Mouse (Mus musculus) cerebellum, adult 2 months (tissue): ENCODE results near the gene Ccdc15. TPM values are rescaled to one million over a fixed set of nuclear protein-coding genes. Genes with fewer than 3 reads are reported as not detected.
A peak's percentile ranks its signal among the peaks of the same experiment; 100 is the strongest.

Experiments used
- DNase-seq, 2 experiments: peaks; one replicate each; pipeline ENCODE4 v3.0.0; 2021
- H3K27ac ChIP-seq: fragments of 200-500 bp; 2 replicates; pipeline ENCODE4 v1.5.1; 2012; ENCODE audit warnings: low read length, control low read depth, inconsistent platforms; ENCODE audit not compliant: insufficient read depth
- H3K27me3 ChIP-seq: fragments of 200-500 bp; 2 replicates; pipeline ENCODE4 v1.6.1; 2012; ENCODE audit warnings: inconsistent platforms, mild to moderate bottlenecking, low read length, moderate library complexity; ENCODE audit not compliant: control insufficient read depth, insufficient read depth
- H3K4me1 ChIP-seq: fragments of 200-500 bp; 2 replicates; pipeline ENCODE4 v1.6.1; 2011; ENCODE audit warnings: low read length; ENCODE audit not compliant: control insufficient read depth, insufficient read depth
- H3K4me3 ChIP-seq: fragments of 200-500 bp; replicated peaks from 2 replicates; pipeline ENCODE3; 2011; ENCODE audit warnings: mild to moderate bottlenecking, low read depth, low read length, control low read depth; ENCODE audit not compliant: insufficient read depth
- CTCF ChIP-seq: fragments of 200-500 bp; IDR thresholded peaks from 2 replicates; pipeline ENCODE4 v1.5.1; 2011; ENCODE audit warnings: low read depth, mild to moderate bottlenecking, control low read depth, low read length, moderate library complexity, borderline replicate concordance; ENCODE audit not compliant: insufficient read depth
- POLR2A ChIP-seq: fragments of 200-500 bp; IDR thresholded peaks from 2 replicates; pipeline ENCODE4 v1.6.1; 2011; ENCODE audit warnings: low read length, control low read depth, borderline replicate concordance; ENCODE audit not compliant: insufficient read depth
- WGBS: fragments of 180-500 bp; shearing (Covaris S2); methylation state at CpG from one replicate; pipeline ENCODE4 v1.1.7; 2018; 5-methylcytosine and 5-hydroxymethylcytosine counted together
- polyA plus RNA-seq: library from polyadenylated mRNA; depleted of rRNA; stranded (reverse); fragments of >200 nt; gene quantifications from 2 replicates; pipeline ENCODE4 v1.2.3, GENCODE M21; 2012

Gene Ccdc15
- polyA plus RNA-seq, 1 experiment, result 1.5 TPM

- H3K4me1 ChIP-seq, result no peaks in the 10 kb centered on the region
- H3K27ac ChIP-seq, result peak overlapping the region; percentile 64; the same call in 1 of the 2 replicates
- H3K4me3 ChIP-seq, result peak overlapping the region; percentile 5
- no peaks in the 10 kb centered on the region for H3K27me3 ChIP-seq
- WGBS, result 70% methylated on average over 8 of the region's 8 CpGs
- no peak for DNase-seq
- TF ChIP-seq POLR2A (no peak), CTCF (no peak)
These were observed 20.6 kb upstream of the Ccdc15 start for GRCm38 (mm10) chr9:37368860-37369259.

- Histone ChIP-seq H3K27ac (peak overlapping the region; percentile 46; the same call in 1 of the 2 replicates), H3K27me3 (no peaks in the 10 kb centered on the region), H3K4me3 (peak overlapping the region; percentile 47), H3K4me1 (no peaks in the 10 kb centered on the region)
- WGBS, result 82% methylated on average over 11 of the region's 11 CpGs
- TF ChIP-seq CTCF (no peak), POLR2A (no peak)
- no peak for DNase-seq
These were observed 20.0 kb upstream of the Ccdc15 start for GRCm38 (mm10) chr9:37368081-37368830.

- DNase-seq, result peak; percentile 16 to 39
- H3K27me3 ChIP-seq, result no peaks in the 10 kb centered on the region
- no peaks in the 10 kb centered on the region for H3K4me1 ChIP-seq
- H3K4me3 ChIP-seq, result peak within 1 kb of the TSS; percentile 47
- 76% methylated on average over 17 of the region's 17 CpGs for WGBS
- TF ChIP-seq CTCF (no peak), POLR2A (no peak)
- peak within 1 kb of the TSS; percentile 86; the same call in 1 of the 2 replicates for H3K27ac ChIP-seq
These were observed 19.3 kb upstream of the Ccdc15 start, which contains the start of gene Hepacam for GRCm38 (mm10) chr9:37367301-37368080. Gene Hepacam (plus strand): TSS chr9:37367351.

GRCm38 (mm10) chr9:37365706-37366105 is 17.5 kb upstream of the Ccdc15 start:
- no peaks in the 10 kb centered on the region for H3K4me1 ChIP-seq
- H3K4me3 ChIP-seq, result no peak overlapping the region
- no peaks in the 10 kb centered on the region for H3K27me3 ChIP-seq
- no peak overlapping the region for H3K27ac ChIP-seq
- 71% methylated on average over 5 of the region's 5 CpGs for WGBS
- DNase-seq, result no peak
- TF ChIP-seq POLR2A (no peak), CTCF (no peak)

GRCm38 (mm10) chr9:37364392-37364791 is 16.2 kb upstream of the Ccdc15 start:
- no peaks in the 10 kb centered on the region for H3K4me1 ChIP-seq
- TF ChIP-seq POLR2A (no peak), CTCF (no peak)
- 48% methylated on average over 3 of the region's 3 CpGs for WGBS
- H3K27ac ChIP-seq, result no peak overlapping the region
- no peaks in the 10 kb centered on the region for H3K27me3 ChIP-seq
- no peak for DNase-seq
- no peak overlapping the region for H3K4me3 ChIP-seq

- H3K27me3 ChIP-seq, result no peaks in the 10 kb centered on the region
- H3K27ac ChIP-seq, result no peak overlapping the region; the same call in 1 of the 2 replicates
- WGBS, result 66% methylated on average over 3 of the region's 3 CpGs
- H3K4me3 ChIP-seq, result no peak overlapping the region
- DNase-seq, result no peak
- no peaks in the 10 kb centered on the region; the same call in 1 of the 2 replicates for H3K4me1 ChIP-seq
- TF ChIP-seq POLR2A (no peak), CTCF (no peak)
These were observed 15.3 kb upstream of the Ccdc15 start for GRCm38 (mm10) chr9:37363551-37363950.

- TF ChIP-seq CTCF, result no peak
- no peak for TF ChIP-seq POLR2A
- Histone ChIP-seq H3K27ac (no peak overlapping the region), H3K4me1 (no peaks in the 10 kb centered on the region; the same call in 1 of the 2 replicates), H3K4me3 (no peak overlapping the region), H3K27me3 (no peaks in the 10 kb centered on the region)
- DNase-seq, result no peak
- 44% methylated on average over 1 of the region's 1 CpGs for WGBS
These were observed 14.6 kb upstream of the Ccdc15 start for GRCm38 (mm10) chr9:37362881-37363280.
